Mouse (Mus musculus) lung, embryonic 14.5 days (tissue): ENCODE results near the gene Sar1b. TPM values are rescaled to one million over a fixed set of nuclear protein-coding genes. Genes with fewer than 3 reads are reported as not detected.

Experiments
- ATAC-seq: fragments of 200-750 bp; cut with Nextera tagmentation; 2 replicates; pipeline ENCODE4 v1.8.0; 2017; ENCODE audit warnings: mild to moderate bottlenecking, moderate TSS enrichment, moderate library complexity; ENCODE audit not compliant: insufficient read depth
- DNase-seq: peaks from one replicate; pipeline ENCODE4 v3.0.0-alpha.2; 2015
- H3K27ac ChIP-seq: fragments of 300-500 bp; sonication (generic); 2 replicates; pipeline ENCODE4 v1.5.1; 2014; ENCODE audit warnings: low read depth, mild to moderate bottlenecking, moderate library complexity
- H3K27me3 ChIP-seq: fragments of 300-500 bp; sonication (generic); 2 replicates; pipeline ENCODE4 v1.6.1; 2014; ENCODE audit warnings: low read length, control low read depth; ENCODE audit not compliant: insufficient read depth
- H3K36me3 ChIP-seq: fragments of 300-500 bp; sonication (generic); 2 replicates; pipeline ENCODE4 v1.6.1; 2014; ENCODE audit warnings: control low read depth; ENCODE audit not compliant: insufficient read depth
- H3K4me1 ChIP-seq: fragments of 300-500 bp; sonication (generic); 2 replicates; pipeline ENCODE4 v1.6.1; 2014; ENCODE audit warnings: antibody characterized with exemption, control low read depth; ENCODE audit not compliant: insufficient read depth
- H3K4me2 ChIP-seq: fragments of 300-500 bp; sonication (generic); 2 replicates; pipeline ENCODE4 v1.6.1; 2014; ENCODE audit warnings: mild to moderate bottlenecking
- H3K4me3 ChIP-seq: fragments of 300-500 bp; sonication (generic); 2 replicates; pipeline ENCODE4 v1.5.1; 2014; ENCODE audit warnings: low read depth, low read length
- H3K9ac ChIP-seq: fragments of 300-500 bp; sonication (generic); 2 replicates; pipeline ENCODE4 v1.6.1; 2014
- H3K9me3 ChIP-seq: fragments of 300-500 bp; sonication (generic); 2 replicates; pipeline ENCODE4 v1.6.1; 2016; ENCODE audit warnings: low read depth, low read length, control low read depth
- CTCF ChIP-seq: IDR thresholded peaks from 2 replicates; pipeline ENCODE4 v1.5.1; 2016; ENCODE audit warnings: antibody characterized with exemption, low read depth
- WGBS: fragments of 180-500 bp; shearing (Covaris S2); extraction: QIAGEN DNeasy Blood & Tissue Kit; methylation state at CpG from one replicate; pipeline ENCODE4 v1.1.7; 2014; 5-methylcytosine and 5-hydroxymethylcytosine counted together
- polyA plus RNA-seq: library from polyadenylated mRNA; unstranded; fragments of >200 nt; fragmentation: Nextera tagmentation; extraction: Ambion mirVana; gene quantifications from 2 replicates; pipeline ENCODE4 v1.2.1, GENCODE M21; 2014

The Sar1b gene
- polyA plus RNA-seq, 1 experiment from 2014 or later: 105 TPM

- H3K4me2 ChIP-seq: no peak overlapping the region
- DNase-seq (no peak), ATAC-seq (no peak)
- no peak overlapping the region for H3K9ac ChIP-seq
- no peak overlapping the region for H3K27ac ChIP-seq
- H3K4me1 ChIP-seq: peaks cover 3% of the 10 kb centered on the region; the same call in 1 of the 2 replicates
- no peaks in the 10 kb centered on the region for H3K27me3 ChIP-seq
- H3K36me3 ChIP-seq: no peaks in the 10 kb centered on the region
- H3K4me3 ChIP-seq: no peak overlapping the region
- no peaks in the 10 kb centered on the region for H3K9me3 ChIP-seq
- TF ChIP-seq CTCF: no peak
- 70% methylated on average over 5 of the region's 5 CpGs for WGBS
Observed at GRCm38 (mm10) chr11:51761241-51761640, 2.2 kb upstream of the Sar1b start.

- H3K4me1 ChIP-seq: peaks cover 3% of the 10 kb centered on the region; the same call in 1 of the 2 replicates
- peak; percentile 28; the same call in 1 of the 2 replicates for ATAC-seq
- 4% methylated on average over 13 of the region's 13 CpGs for WGBS
- H3K9me3 ChIP-seq: no peaks in the 10 kb centered on the region
- no peaks in the 10 kb centered on the region for H3K27me3 ChIP-seq
- H3K4me2 ChIP-seq: peak overlapping the region; percentile 92
- H3K4me3 ChIP-seq: peak overlapping the region; percentile 95
- TF ChIP-seq CTCF: no peak
- no peaks in the 10 kb centered on the region for H3K36me3 ChIP-seq
- H3K9ac ChIP-seq: peak overlapping the region; percentile 87
- no peak for DNase-seq
- H3K27ac ChIP-seq: no peak overlapping the region
Observed at GRCm38 (mm10) chr11:51763955-51764354, 468 bp downstream of the Sar1b start.

- ATAC-seq: no peak
- Histone ChIP-seq H3K4me3 (peak overlapping the region; percentile 95), H3K4me1 (peaks cover 3% of the 10 kb centered on the region; the same call in 1 of the 2 replicates), H3K27ac (no peak overlapping the region), H3K9ac (peak overlapping the region; percentile 87; the same call in 1 of the 2 replicates), H3K4me2 (peak overlapping the region; percentile 92), H3K27me3 (no peaks in the 10 kb centered on the region), H3K36me3 (no peaks in the 10 kb centered on the region), H3K9me3 (no peaks in the 10 kb centered on the region)
- 68% methylated on average over 4 of the region's 4 CpGs for WGBS
- DNase-seq: no peak
- TF ChIP-seq CTCF: no peak
Observed at GRCm38 (mm10) chr11:51764816-51765215, 1.3 kb downstream of the Sar1b start.

- DNase-seq (no peak), ATAC-seq (no peak)
- Histone ChIP-seq H3K9ac (no peak overlapping the region), H3K9me3 (no peaks in the 10 kb centered on the region), H3K4me1 (peaks cover 3% of the 10 kb centered on the region; the same call in 1 of the 2 replicates), H3K4me3 (no peak overlapping the region), H3K36me3 (no peaks in the 10 kb centered on the region), H3K4me2 (no peak overlapping the region), H3K27ac (no peak overlapping the region), H3K27me3 (no peaks in the 10 kb centered on the region)
- 71% methylated on average over 8 of the region's 8 CpGs for WGBS
- TF ChIP-seq CTCF: no peak
Observed at GRCm38 (mm10) chr11:51767579-51768220, 4.2 kb downstream of the Sar1b start.

- Histone ChIP-seq H3K4me1 (peaks cover 3% of the 10 kb centered on the region; the same call in 1 of the 2 replicates), H3K4me3 (no peak overlapping the region), H3K9ac (no peak overlapping the region), H3K36me3 (no peaks in the 10 kb centered on the region), H3K9me3 (no peaks in the 10 kb centered on the region), H3K27me3 (no peaks in the 10 kb centered on the region), H3K4me2 (no peak overlapping the region), H3K27ac (no peak overlapping the region)
- no peak for DNase-seq
- whole genome bisulfite sequencing: 67% methylated on average over 5 of the region's 5 CpGs
- no peak for ATAC-seq
- TF ChIP-seq CTCF: no peak
Observed at GRCm38 (mm10) chr11:51768296-51768695, 4.8 kb downstream of the Sar1b start.

- ATAC-seq: no peak
- Histone ChIP-seq H3K4me3 (no peak overlapping the region), H3K4me1 (no peaks in the 10 kb centered on the region), H3K4me2 (no peak overlapping the region), H3K27me3 (no peaks in the 10 kb centered on the region), H3K27ac (no peak overlapping the region), H3K9ac (no peak overlapping the region), H3K36me3 (peaks cover 16% of the 10 kb centered on the region), H3K9me3 (no peaks in the 10 kb centered on the region)
- 79% methylated on average over 3 of the region's 3 CpGs for WGBS
- DNase-seq: no peak
- no peak for TF ChIP-seq CTCF
Observed at GRCm38 (mm10) chr11:51775507-51775906, 12.0 kb downstream of the Sar1b start.

- WGBS: 88% methylated on average over 5 of the region's 5 CpGs
Observed at GRCm38 (mm10) chr11:51777478-51777877, 14.0 kb downstream of the Sar1b start.

More at GRCm38 (mm10) chr11:51777478-51777877, 14.0 kb downstream of the Sar1b start:
- Histone ChIP-seq H3K4me3 (no peak overlapping the region), H3K27ac (no peak overlapping the region), H3K36me3 (peaks cover 33% of the 10 kb centered on the region), H3K4me1 (no peaks in the 10 kb centered on the region), H3K9me3 (no peaks in the 10 kb centered on the region), H3K9ac (no peak overlapping the region), H3K4me2 (no peak overlapping the region), H3K27me3 (no peaks in the 10 kb centered on the region)
- ATAC-seq (no peak), DNase-seq (no peak)
- no peak for TF ChIP-seq CTCF
